Mouse (Mus musculus): ENCODE data around the gene Cdh11. TPM values are rescaled to one million over a fixed set of nuclear protein-coding genes. Genes with fewer than 3 reads are reported as not detected.

The Cdh11 gene
- total and polyA plus RNA-seq, 3 experiments = 0.13 to 0.17 TPM; not detected in 1

- no peak for TF ChIP-seq NELFE (IDR thresholded peaks at IDR 0.05; ENCODE audit: low read depth, low read length)
- TF ChIP-seq MAFK (IDR thresholded peaks at IDR 0.05; ENCODE audit: insufficient replicate concordance, low read length) = no peak
- H3K36me3 ChIP-seq (replicated peaks in 1 of 2; ENCODE audit: control insufficient read depth in 1 of 2, insufficient read depth in 1 of 2, low read length in 1 of 2) = no peaks in the 10 kb centered on the region
- no peak overlapping the region for H3K9ac ChIP-seq (ENCODE audit: insufficient read depth, low read depth)
- in situ Hi-C loops (cut with MboI; ENCODE audit: low pct_ligation_motif_present, low pct_unique_long_range_greater_than_20kb, low sequenced_read_pairs) (no loop called here), dilution Hi-C loops (cut with MboI; ENCODE audit: extremely low pct_ligation_motif_present, extremely low pct_unique_long_range_greater_than_20kb, low sequenced_read_pairs) (no loop called here)
- DNase-seq (ENCODE audit: extremely low read depth) = no peak
- H3K9me3 ChIP-seq (replicated peaks; ENCODE audit: low read length) = peaks cover 68% of the 10 kb centered on the region
- no peaks in the 10 kb centered on the region for H3K79me2 ChIP-seq (replicated peaks; ENCODE audit: control insufficient read depth, extremely low read depth, insufficient read depth, poor library complexity, severe bottlenecking)
- no peaks in the 10 kb centered on the region for H3K27me3 ChIP-seq (replicated peaks)
- H3K4me2 ChIP-seq (ENCODE audit: insufficient read depth, low read depth, poor library complexity, severe bottlenecking) = no peak overlapping the region
- no peak overlapping the region for H3K27ac ChIP-seq (ENCODE audit: insufficient read depth, low read depth)
- no peaks in the 10 kb centered on the region for H3K4me1 ChIP-seq (ENCODE audit: control insufficient read depth in 1 of 2, insufficient read depth in 2 of 2)
- H3K4me3 ChIP-seq (replicated peaks in 1 of 3; ENCODE audit: low read depth in 2 of 3, low read length in 2 of 3, poor library complexity in 1 of 3) = no peak overlapping the region
These were observed 1.4 kb downstream of the Cdh11 start for GRCm38 (mm10) chr8:102783821-102784591.

- H3K27me3 ChIP-seq (replicated peaks) = no peaks in the 10 kb centered on the region
- no peak for TF ChIP-seq MAX (IDR thresholded peaks at IDR 0.05; ENCODE audit: low read length)
- TF ChIP-seq ZKSCAN1 (IDR thresholded peaks at IDR 0.05; ENCODE audit: borderline replicate concordance, low read depth, low read length) = no peak
- TF ChIP-seq NRF1 (IDR thresholded peaks at IDR 0.05; ENCODE audit: low read depth, low read length) = no peak
- TF ChIP-seq ZC3H11A (IDR thresholded peaks at IDR 0.05; ENCODE audit: low read depth, low read length) = no peak
- no peak for TF ChIP-seq MYC (IDR thresholded peaks at IDR 0.05; ENCODE audit: low read depth, low read length)
- no peak for TF ChIP-seq USF2 (conservative IDR thresholded peaks at IDR 0.05; ENCODE audit: low read depth, low read length)
- TF ChIP-seq CTCF (conservative IDR thresholded peaks at IDR 0.05 in 1 of 2, IDR thresholded peaks at IDR 0.05 in 1 of 2; ENCODE audit: low read depth in 2 of 2, low read length in 2 of 2) = no peak
- no peak for TF ChIP-seq ETS1 (conservative IDR thresholded peaks at IDR 0.05; ENCODE audit: low read depth, low read length)
- no peak overlapping the region for H3K4me2 ChIP-seq (ENCODE audit: insufficient read depth, low read depth, poor library complexity, severe bottlenecking)
- H3K4me1 ChIP-seq (ENCODE audit: control insufficient read depth in 1 of 2, insufficient read depth in 2 of 2) = no peaks in the 10 kb centered on the region
- H3K36me3 ChIP-seq (replicated peaks in 1 of 2; ENCODE audit: control insufficient read depth in 1 of 2, insufficient read depth in 1 of 2, low read length in 1 of 2) = no peaks in the 10 kb centered on the region
- H3K79me2 ChIP-seq (replicated peaks; ENCODE audit: control insufficient read depth, extremely low read depth, insufficient read depth, poor library complexity, severe bottlenecking) = no peaks in the 10 kb centered on the region
- no peak overlapping the region for H3K9ac ChIP-seq (ENCODE audit: insufficient read depth, low read depth)
- H3K27ac ChIP-seq (ENCODE audit: insufficient read depth, low read depth) = no peak overlapping the region
- dilution Hi-C loops (cut with MboI; ENCODE audit: extremely low pct_ligation_motif_present, extremely low pct_unique_long_range_greater_than_20kb, low sequenced_read_pairs) (no loop called here), in situ Hi-C loops (cut with MboI; ENCODE audit: low pct_ligation_motif_present, low pct_unique_long_range_greater_than_20kb, low sequenced_read_pairs) (no loop called here)
- no peak overlapping the region for H3K4me3 ChIP-seq (replicated peaks in 1 of 3; ENCODE audit: low read depth in 2 of 3, low read length in 2 of 3, poor library complexity in 1 of 3)
- no peak for DNase-seq (ENCODE audit: extremely low read depth)
- peaks cover 68% of the 10 kb centered on the region for H3K9me3 ChIP-seq (replicated peaks; ENCODE audit: low read length)
These were observed 2.5 kb downstream of the Cdh11 start for GRCm38 (mm10) chr8:102782707-102783489.

- Histone ChIP-seq H3K79me2 (replicated peaks; ENCODE audit: control insufficient read depth, extremely low read depth, insufficient read depth, poor library complexity, severe bottlenecking) (no peaks in the 10 kb centered on the region), H3K4me1 (ENCODE audit: control insufficient read depth in 1 of 2, insufficient read depth in 2 of 2) (no peaks in the 10 kb centered on the region), H3K9ac (ENCODE audit: insufficient read depth, low read depth) (no peak overlapping the region), H3K36me3 (replicated peaks in 1 of 2; ENCODE audit: control insufficient read depth in 1 of 2, insufficient read depth in 1 of 2, low read length in 1 of 2) (no peaks in the 10 kb centered on the region), H3K9me3 (replicated peaks; ENCODE audit: low read length) (peaks cover 69% of the 10 kb centered on the region), H3K4me2 (ENCODE audit: insufficient read depth, low read depth, poor library complexity, severe bottlenecking) (no peak overlapping the region), H3K27me3 (replicated peaks) (no peaks in the 10 kb centered on the region), H3K27ac (ENCODE audit: insufficient read depth, low read depth) (no peak overlapping the region), H3K4me3 (replicated peaks in 1 of 3; ENCODE audit: low read depth in 2 of 3, low read length in 2 of 3, poor library complexity in 1 of 3) (no peak overlapping the region)
- in situ Hi-C loops (cut with MboI; ENCODE audit: low pct_ligation_motif_present, low pct_unique_long_range_greater_than_20kb, low sequenced_read_pairs) = no loop called here
- no peak for TF ChIP-seq E2F4 (IDR thresholded peaks at IDR 0.05; ENCODE audit: insufficient replicate concordance, low read depth, low read length)
- peak in 1 of 2 experiments; percentile 40; a peak in 3 of 4 replicates for TF ChIP-seq CTCF (conservative IDR thresholded peaks at IDR 0.05 in 1 of 2, IDR thresholded peaks at IDR 0.05 in 1 of 2; ENCODE audit: low read depth in 2 of 2, low read length in 2 of 2)
- no peak for TF ChIP-seq USF1 (IDR thresholded peaks at IDR 0.05; ENCODE audit: low read depth, low read length)
- TF ChIP-seq SMC3 (IDR thresholded peaks at IDR 0.05; ENCODE audit: low read depth, low read length) = no peak
- no peak for TF ChIP-seq BHLHE40 (IDR thresholded peaks at IDR 0.05; ENCODE audit: low read depth, low read length)
- TF ChIP-seq RAD21 (IDR thresholded peaks at IDR 0.05; ENCODE audit: low read depth, low read length) = peak; percentile 42
- no peak for TF ChIP-seq UBTF (IDR thresholded peaks at IDR 0.05; ENCODE audit: low read depth, low read length)
- no peak for TF ChIP-seq TBP (conservative IDR thresholded peaks at IDR 0.05; ENCODE audit: low read depth, low read length)
- no peak for TF ChIP-seq KAT2A (IDR thresholded peaks at IDR 0.05; ENCODE audit: insufficient replicate concordance, low read length)
- TF ChIP-seq MAFK (IDR thresholded peaks at IDR 0.05; ENCODE audit: insufficient replicate concordance, low read length) = no peak
- TF ChIP-seq PAX5 (IDR thresholded peaks at IDR 0.05; ENCODE audit: low read length) = no peak
- TF ChIP-seq JUN (IDR thresholded peaks at IDR 0.05; ENCODE audit: insufficient read depth, low read depth, low read length) = no peak
- TF ChIP-seq TCF12 (IDR thresholded peaks at IDR 0.05; ENCODE audit: low read depth, low read length) = no peak
- no peak for TF ChIP-seq CHD2 (IDR thresholded peaks at IDR 0.05; ENCODE audit: low read length)
- TF ChIP-seq GABPA (IDR thresholded peaks at IDR 0.05; ENCODE audit: insufficient replicate concordance, low read depth, low read length) = no peak
- peak; percentile 2 for DNase-seq (ENCODE audit: extremely low read depth)
- dilution Hi-C loops (cut with MboI; ENCODE audit: extremely low pct_ligation_motif_present, extremely low pct_unique_long_range_greater_than_20kb, low sequenced_read_pairs) = no loop called here
These were observed 4.5 kb downstream of the Cdh11 start for GRCm38 (mm10) chr8:102780899-102781298.

All from CH12.LX (cell line).